Mouse (Mus musculus): ENCODE measurements around the gene Pde4b. TPM values are rescaled to one million over a fixed set of nuclear protein-coding genes. Genes with fewer than 3 reads are reported as not detected.

Gene Pde4b
- polyA plus RNA-seq, 1 experiment, result 78.9 TPM

GRCm38 (mm10) chr4:102318596-102318995, 231.3 kb downstream of the Pde4b start:
- peaks cover 14% of the 10 kb centered on the region; the same call in 1 of the 2 replicates for H3K4me1 ChIP-seq (ENCODE audit: control insufficient read depth, insufficient read depth, low read length)
- TF ChIP-seq CTCF (IDR thresholded peaks at IDR 0.05; ENCODE audit: borderline replicate concordance, insufficient read depth, low read depth, low read length) (no peak), POLR2A (IDR thresholded peaks at IDR 0.05; ENCODE audit: borderline replicate concordance, insufficient read depth, low read length) (no peak)
- H3K27me3 ChIP-seq (ENCODE audit: control insufficient read depth, insufficient read depth, low read length), result no peaks in the 10 kb centered on the region
- 10% methylated on average over 6 of the region's 6 CpGs for WGBS
- no peak overlapping the region for H3K27ac ChIP-seq (ENCODE audit: insufficient read depth, low read length)
- peak in 1 of 2 experiments; percentile 54 for DNase-seq
- no peak overlapping the region for H3K4me3 ChIP-seq (replicated peaks; ENCODE audit: insufficient read depth, low read depth, low read length)

GRCm38 (mm10) chr4:102321340-102321739, 234.0 kb downstream of the Pde4b start:
- Histone ChIP-seq H3K4me3 (replicated peaks; ENCODE audit: insufficient read depth, low read depth, low read length) (no peak overlapping the region), H3K27me3 (ENCODE audit: control insufficient read depth, insufficient read depth, low read length) (no peaks in the 10 kb centered on the region), H3K4me1 (ENCODE audit: control insufficient read depth, insufficient read depth, low read length) (peaks cover 5% of the 10 kb centered on the region; the same call in 1 of the 2 replicates), H3K27ac (ENCODE audit: insufficient read depth, low read length) (no peak overlapping the region)
- DNase-seq, result no peak
- TF ChIP-seq CTCF (IDR thresholded peaks at IDR 0.05; ENCODE audit: borderline replicate concordance, insufficient read depth, low read depth, low read length) (no peak), POLR2A (IDR thresholded peaks at IDR 0.05; ENCODE audit: borderline replicate concordance, insufficient read depth, low read length) (no peak)
- 80% methylated on average over 3 of the region's 3 CpGs for WGBS

GRCm38 (mm10) chr4:102332386-102332785, 245.0 kb downstream of the Pde4b start:
- WGBS, result 99% methylated on average over 2 of the region's 2 CpGs
- Histone ChIP-seq H3K27ac (ENCODE audit: insufficient read depth, low read length) (no peak overlapping the region), H3K27me3 (ENCODE audit: control insufficient read depth, insufficient read depth, low read length) (no peaks in the 10 kb centered on the region), H3K4me3 (replicated peaks; ENCODE audit: insufficient read depth, low read depth, low read length) (no peak overlapping the region), H3K4me1 (ENCODE audit: control insufficient read depth, insufficient read depth, low read length) (no peaks in the 10 kb centered on the region; the same call in 1 of the 2 replicates)
- DNase-seq, result no peak
- TF ChIP-seq CTCF (IDR thresholded peaks at IDR 0.05; ENCODE audit: borderline replicate concordance, insufficient read depth, low read depth, low read length), result no peak
- no peak for TF ChIP-seq POLR2A (IDR thresholded peaks at IDR 0.05; ENCODE audit: borderline replicate concordance, insufficient read depth, low read length)

DNA sequence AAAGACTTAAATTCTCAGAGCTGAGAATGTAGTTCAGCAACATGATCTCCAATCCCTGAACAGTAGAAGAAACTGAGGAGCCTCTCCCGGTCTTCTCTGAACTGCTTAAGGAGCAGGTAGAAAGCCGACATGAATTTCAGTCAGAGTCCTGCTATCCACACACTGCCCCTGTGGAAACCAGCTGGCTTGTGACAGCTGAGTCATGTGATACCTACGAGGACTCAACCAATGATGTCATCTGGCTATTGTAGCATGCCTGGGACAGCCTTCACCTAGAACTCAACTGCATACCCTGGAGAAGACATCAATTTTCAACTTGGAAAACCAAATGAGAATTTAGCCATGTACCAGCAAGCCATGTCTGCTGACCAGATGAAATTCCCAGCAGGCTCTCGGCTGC, 245.5 kb downstream of the Pde4b start:
- no peak overlapping the region for H3K4me3 ChIP-seq (replicated peaks; ENCODE audit: insufficient read depth, low read depth, low read length)
- no peaks in the 10 kb centered on the region; the same call in 1 of the 2 replicates for H3K4me1 ChIP-seq (ENCODE audit: control insufficient read depth, insufficient read depth, low read length)
- no peak for TF ChIP-seq CTCF (IDR thresholded peaks at IDR 0.05; ENCODE audit: borderline replicate concordance, insufficient read depth, low read depth, low read length)
- no peak for TF ChIP-seq POLR2A (IDR thresholded peaks at IDR 0.05; ENCODE audit: borderline replicate concordance, insufficient read depth, low read length)
- H3K27me3 ChIP-seq (ENCODE audit: control insufficient read depth, insufficient read depth, low read length), result no peaks in the 10 kb centered on the region
- 56% methylated on average over 4 of the region's 4 CpGs for WGBS
- H3K27ac ChIP-seq (ENCODE audit: insufficient read depth, low read length), result no peak overlapping the region
- no peak for DNase-seq

DNA sequence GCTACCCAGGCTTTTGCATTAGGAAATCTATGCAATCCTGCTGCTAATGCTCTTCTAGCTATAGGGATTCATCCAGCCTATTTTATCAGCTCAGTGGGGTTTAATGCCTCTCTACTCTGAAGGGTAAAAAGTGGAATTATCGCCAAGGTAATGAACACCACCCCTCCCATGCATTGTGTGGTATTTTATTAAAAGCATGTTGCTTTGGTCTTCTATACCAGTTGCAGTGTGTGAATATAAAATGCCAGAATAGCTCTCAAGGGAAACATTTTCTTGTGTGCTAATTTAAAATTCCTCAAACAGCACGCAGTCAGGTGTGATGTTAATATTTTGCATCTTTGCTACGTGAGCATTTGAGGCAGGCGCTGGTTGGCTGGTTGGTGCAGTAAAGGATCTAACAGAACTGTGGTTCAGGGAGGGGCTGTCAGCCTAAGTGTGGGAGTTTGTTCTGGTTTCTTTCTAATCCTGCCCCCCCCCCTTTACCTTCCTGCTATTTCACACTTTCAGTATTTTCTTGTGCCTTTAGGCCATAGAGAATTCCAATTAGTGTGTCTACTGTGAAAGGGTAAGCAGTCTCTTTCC, 259.7 kb downstream of the Pde4b start:
- TF ChIP-seq POLR2A (IDR thresholded peaks at IDR 0.05; ENCODE audit: borderline replicate concordance, insufficient read depth, low read length), result no peak
- TF ChIP-seq CTCF (IDR thresholded peaks at IDR 0.05; ENCODE audit: borderline replicate concordance, insufficient read depth, low read depth, low read length), result no peak
- Histone ChIP-seq H3K4me3 (replicated peaks; ENCODE audit: insufficient read depth, low read depth, low read length) (no peak overlapping the region), H3K27me3 (ENCODE audit: control insufficient read depth, insufficient read depth, low read length) (no peaks in the 10 kb centered on the region), H3K27ac (ENCODE audit: insufficient read depth, low read length) (no peak overlapping the region), H3K4me1 (ENCODE audit: control insufficient read depth, insufficient read depth, low read length) (no peaks in the 10 kb centered on the region)
- WGBS, result 93% methylated on average over 4 of the region's 4 CpGs
- no peak for DNase-seq

GRCm38 (mm10) chr4:102351476-102352475, 264.4 kb downstream of the Pde4b start:
- peaks cover 2% of the 10 kb centered on the region; the same call in 1 of the 2 replicates for H3K4me1 ChIP-seq (ENCODE audit: control insufficient read depth, insufficient read depth, low read length)
- TF ChIP-seq CTCF (IDR thresholded peaks at IDR 0.05; ENCODE audit: borderline replicate concordance, insufficient read depth, low read depth, low read length) (no peak), POLR2A (IDR thresholded peaks at IDR 0.05; ENCODE audit: borderline replicate concordance, insufficient read depth, low read length) (no peak)
- no peak for DNase-seq
- no peak overlapping the region for H3K4me3 ChIP-seq (replicated peaks; ENCODE audit: insufficient read depth, low read depth, low read length)
- no peaks in the 10 kb centered on the region for H3K27me3 ChIP-seq (ENCODE audit: control insufficient read depth, insufficient read depth, low read length)
- H3K27ac ChIP-seq (ENCODE audit: insufficient read depth, low read length), result no peak overlapping the region
- 89% methylated on average over 1 of the region's 1 CpGs for WGBS

DNA sequence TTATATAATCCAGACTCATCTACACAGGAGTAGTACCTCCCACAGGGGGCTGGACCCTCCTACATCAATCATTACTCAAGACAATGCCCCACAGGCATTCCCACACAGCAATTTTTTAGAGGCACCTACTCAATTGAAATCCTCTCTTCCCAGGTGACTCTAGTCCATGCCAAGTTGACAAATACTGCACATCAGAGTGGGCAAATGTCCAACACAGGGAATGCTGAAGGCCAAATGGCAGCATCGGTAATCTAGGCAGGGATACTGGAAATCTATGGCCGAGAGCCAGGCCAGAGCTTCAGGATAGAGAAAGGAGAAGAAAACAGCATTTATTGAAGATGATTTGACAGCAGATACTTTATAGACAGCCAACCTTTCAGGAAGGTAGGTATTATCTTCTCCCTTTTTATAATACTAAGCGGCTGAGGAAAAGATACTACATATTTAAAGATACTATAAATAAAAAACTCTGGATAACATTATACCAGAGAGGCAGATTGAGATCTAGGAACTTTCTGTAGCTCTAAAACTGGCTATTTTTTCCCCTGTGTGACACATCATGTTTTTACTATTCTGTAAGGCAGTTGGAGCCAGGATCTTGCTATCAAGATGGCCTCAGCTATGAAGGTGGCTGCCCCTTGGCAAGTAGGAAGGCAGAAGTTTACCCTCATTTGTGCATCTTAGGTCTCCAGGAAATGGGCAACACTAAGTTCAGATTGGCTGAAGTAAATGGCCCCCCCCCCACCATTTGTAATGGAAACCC, 266.5 kb downstream of the Pde4b start:
- no peak for TF ChIP-seq POLR2A (IDR thresholded peaks at IDR 0.05; ENCODE audit: borderline replicate concordance, insufficient read depth, low read length)
- TF ChIP-seq CTCF (IDR thresholded peaks at IDR 0.05; ENCODE audit: borderline replicate concordance, insufficient read depth, low read depth, low read length), result no peak
- no peak overlapping the region for H3K4me3 ChIP-seq (replicated peaks; ENCODE audit: insufficient read depth, low read depth, low read length)
- peak; percentile 81 to 94 for DNase-seq
- 28% methylated on average over 3 of the region's 3 CpGs for WGBS
- H3K27me3 ChIP-seq (ENCODE audit: control insufficient read depth, insufficient read depth, low read length), result no peaks in the 10 kb centered on the region
- H3K27ac ChIP-seq (ENCODE audit: insufficient read depth, low read length), result no peak overlapping the region
- peaks cover 2% of the 10 kb centered on the region; the same call in 1 of the 2 replicates for H3K4me1 ChIP-seq (ENCODE audit: control insufficient read depth, insufficient read depth, low read length)
